Mouse (Mus musculus) olfactory bulb, adult 2 months (tissue): Measurements from ENCODE around the gene Cby3.

ENCODE experiments used
- CTCF ChIP-seq: fragments of 200-500 bp; IDR thresholded peaks from 2 replicates; pipeline ENCODE4 v1.5.1; 2012; ENCODE audit warnings: low read depth, mild to moderate bottlenecking, low read length, moderate library complexity; ENCODE audit not compliant: insufficient read depth
- POLR2A ChIP-seq: fragments of 200-500 bp; IDR thresholded peaks from 2 replicates; pipeline ENCODE4 v1.6.1; 2012; ENCODE audit warnings: mild to moderate bottlenecking, low read depth, low read length, moderate library complexity; ENCODE audit not compliant: insufficient read depth

DNA sequence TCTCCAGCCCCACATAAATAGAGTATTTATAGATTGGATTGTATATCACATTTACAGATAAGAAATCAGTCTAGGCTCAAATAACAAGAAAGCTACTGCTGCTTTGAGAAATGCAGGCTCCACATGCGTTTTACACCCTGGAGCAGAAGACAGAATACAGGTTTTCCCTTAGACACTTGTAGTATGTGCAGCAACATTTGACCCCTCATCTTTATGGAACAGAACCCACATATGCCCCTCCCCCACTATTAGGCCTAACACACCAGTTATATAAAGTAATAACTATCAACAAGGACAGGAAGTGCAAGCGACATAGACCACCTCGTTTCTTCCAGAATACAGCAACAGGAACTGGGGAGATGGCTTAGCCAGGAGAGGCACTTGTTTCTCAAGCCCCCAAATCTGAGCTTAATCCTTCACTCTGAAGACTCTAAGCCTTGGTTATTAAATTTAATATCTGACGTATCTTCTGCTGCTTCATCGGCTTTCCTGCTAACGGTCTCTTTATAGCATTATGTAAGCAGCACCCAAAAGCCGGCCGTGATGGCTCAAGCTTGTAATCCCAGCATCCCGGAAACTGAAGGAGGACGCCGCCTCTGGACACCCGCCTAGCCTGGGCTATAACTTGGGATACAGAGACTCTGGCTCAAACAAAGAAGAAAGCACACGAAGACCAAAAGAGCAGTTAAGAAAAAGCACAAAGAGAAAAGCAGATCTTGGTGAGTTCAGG is 20.2 kb downstream of the Cby3 start:
- TF ChIP-seq POLR2A, result no peak
- TF ChIP-seq CTCF, result no peak
